Mouse (Mus musculus) ES-E14 (cell line): ENCODE measurements around the gene Nup88. TPM values are rescaled to one million over a fixed set of nuclear protein-coding genes. Genes with fewer than 3 reads are reported as not detected.

Source experiments
- DNase-seq: peaks from one replicate; pipeline ENCODE4 v3.0.0-alpha.2; 2013; ENCODE audit warnings: low read depth, low spot score
- H3K27ac ChIP-seq: 2 replicates; pipeline ENCODE4 v1.5.1; 2012; ENCODE audit warnings: low read depth, mild to moderate bottlenecking, low read length, moderate library complexity, mixed read lengths; ENCODE audit not compliant: poor library complexity, insufficient read depth, severe bottlenecking
- H3K36me3 ChIP-seq: 2 replicates; pipeline ENCODE4 v1.6.1; 2012; ENCODE audit warnings: mild to moderate bottlenecking, low read length, moderate library complexity, mixed read lengths; ENCODE audit not compliant: control insufficient read depth, poor library complexity, insufficient read depth, severe bottlenecking
- H3K4me1 ChIP-seq, 2 experiments: fragments of 150-350 bp in 1 of 2; sonication (generic) in 1 of 2; 2 replicates each; pipeline ENCODE4 v1.6.1; 2012; ENCODE audit warnings: low read length in 2 of 2, mild to moderate bottlenecking in 1 of 2, mixed read lengths in 1 of 2; ENCODE audit not compliant: control insufficient read depth in 2 of 2, insufficient read depth in 2 of 2, poor library complexity in 1 of 2
- H3K4me3 ChIP-seq, 2 experiments: fragments of 150-350 bp in 1 of 2; sonication (generic) in 1 of 2; 2 replicates each; pipeline ENCODE4 v1.5.1; 2012; ENCODE audit warnings: low read length in 2 of 2, low read depth in 1 of 2, mild to moderate bottlenecking in 1 of 2, mixed read lengths in 1 of 2; ENCODE audit not compliant: insufficient read depth in 1 of 2, poor library complexity in 1 of 2, severe bottlenecking in 1 of 2
- H3K9ac ChIP-seq: 2 replicates; pipeline ENCODE4 v1.6.1; 2012; ENCODE audit warnings: low read depth, mild to moderate bottlenecking, low read length, mixed read lengths; ENCODE audit not compliant: poor library complexity, insufficient read depth, severe bottlenecking
- H3K9me3 ChIP-seq: fragments of 150-350 bp; sonication (generic); 2 replicates; pipeline ENCODE4 v1.6.1; 2012; ENCODE audit warnings: low read depth, mild to moderate bottlenecking, low read length; ENCODE audit not compliant: control insufficient read depth, insufficient read depth
- CHD2 ChIP-seq: IDR thresholded peaks from 2 replicates; pipeline ENCODE4 v1.6.1; 2014; ENCODE audit warnings: mild to moderate bottlenecking, low read depth, low read length, inconsistent platforms
- HCFC1 ChIP-seq: IDR thresholded peaks from 2 replicates; pipeline ENCODE4 v1.6.1; 2012; ENCODE audit warnings: low read length, inconsistent platforms, borderline replicate concordance; ENCODE audit not compliant: insufficient read depth
- MAFK ChIP-seq: IDR thresholded peaks from 2 replicates; pipeline ENCODE4 v1.6.1; 2014; ENCODE audit warnings: mild to moderate bottlenecking, low read depth, low read length, inconsistent platforms; ENCODE audit not compliant: insufficient read depth
- ZC3H11A ChIP-seq: IDR thresholded peaks from 2 replicates; pipeline ENCODE4 v1.6.1; 2012; ENCODE audit warnings: low read depth, mild to moderate bottlenecking, inconsistent platforms, low read length, borderline replicate concordance
- ZNF384 ChIP-seq: IDR thresholded peaks from 2 replicates; pipeline ENCODE4 v1.6.1; 2012; ENCODE audit warnings: low read depth, low read length, inconsistent platforms
- in situ Hi-C, 2 experiments: fragments of 600-800 bp; cut with MboI; formaldehyde crosslinking; loops; one replicate each; pipeline ENCODE4 v1.15.1; 2025; ENCODE audit warnings: low sequenced_read_pairs in 2 of 2, inconsistent platforms in 1 of 2; ENCODE audit not compliant: unreplicated experiment in 2 of 2
- total RNA-seq: library from RNA; depleted of rRNA; stranded (reverse); fragments of 300-350 nt; gene quantifications from 2 replicates; pipeline ENCODE4 v1.2.3, GENCODE M21; 2012

Gene Nup88
- total RNA-seq, 1 experiment: 121 TPM

DNA sequence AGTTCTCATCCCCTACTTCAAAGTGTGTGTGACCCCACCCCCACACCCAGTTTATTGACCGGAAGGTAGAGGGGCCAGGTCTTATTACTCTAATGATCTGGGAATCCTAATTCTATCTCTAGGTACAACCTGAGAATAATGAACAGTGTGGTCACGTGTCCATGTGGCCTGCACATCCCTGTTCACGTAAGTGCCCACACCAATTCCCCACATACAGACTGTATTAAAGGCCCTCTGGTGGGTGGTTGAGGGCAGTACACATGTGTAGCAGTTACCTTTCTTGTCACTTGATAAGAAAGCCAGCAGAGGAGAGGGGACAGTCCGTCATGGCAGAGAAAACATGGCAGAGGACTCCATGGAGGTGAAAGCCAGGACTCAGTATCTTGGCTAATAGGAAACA lies 4.2 kb upstream of the Nup88 start:
- no peak overlapping the region for H3K4me3 ChIP-seq
- DNase-seq: no peak
- TF ChIP-seq ZNF384: no peak
- TF ChIP-seq MAFK: no peak
- TF ChIP-seq HCFC1: no peak
- no peak for TF ChIP-seq ZC3H11A
- no peak for TF ChIP-seq CHD2
- in situ Hi-C loops: no loop called here
- no peaks in the 10 kb centered on the region for H3K9me3 ChIP-seq
- no peaks in the 10 kb centered on the region for H3K4me1 ChIP-seq
- no peak overlapping the region for H3K27ac ChIP-seq
- peaks cover 29% of the 10 kb centered on the region for H3K36me3 ChIP-seq
- H3K9ac ChIP-seq: no peak overlapping the region

DNA sequence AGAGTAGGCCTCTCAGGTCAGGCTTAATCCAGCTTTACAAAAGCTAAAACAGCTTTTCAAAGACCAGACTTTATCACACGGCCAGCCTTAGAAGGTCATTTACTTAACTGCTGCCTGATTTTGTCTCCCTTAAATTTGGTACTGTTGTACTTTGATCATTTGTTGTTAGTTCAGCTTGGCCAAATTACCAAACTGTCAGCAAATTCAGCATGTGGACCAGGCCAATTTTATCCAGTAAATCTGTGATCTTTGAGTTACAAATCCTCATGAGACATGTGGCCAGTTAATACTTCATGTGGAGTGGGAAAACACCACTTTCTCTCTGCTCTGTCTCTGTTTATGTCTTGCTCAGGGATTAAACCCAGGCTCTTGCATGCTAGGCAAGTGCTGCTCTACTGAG lies 2.8 kb upstream of the Nup88 start:
- H3K4me3 ChIP-seq: no peak overlapping the region
- H3K9me3 ChIP-seq: no peaks in the 10 kb centered on the region
- H3K4me1 ChIP-seq: no peaks in the 10 kb centered on the region
- no peak overlapping the region for H3K27ac ChIP-seq
- peaks cover 17% of the 10 kb centered on the region for H3K36me3 ChIP-seq
- DNase-seq: no peak
- in situ Hi-C loops: no loop called here
- TF ChIP-seq ZC3H11A: no peak
- TF ChIP-seq ZNF384: no peak
- no peak for TF ChIP-seq HCFC1
- TF ChIP-seq MAFK: no peak
- no peak for TF ChIP-seq CHD2
- H3K9ac ChIP-seq: no peak overlapping the region

DNA sequence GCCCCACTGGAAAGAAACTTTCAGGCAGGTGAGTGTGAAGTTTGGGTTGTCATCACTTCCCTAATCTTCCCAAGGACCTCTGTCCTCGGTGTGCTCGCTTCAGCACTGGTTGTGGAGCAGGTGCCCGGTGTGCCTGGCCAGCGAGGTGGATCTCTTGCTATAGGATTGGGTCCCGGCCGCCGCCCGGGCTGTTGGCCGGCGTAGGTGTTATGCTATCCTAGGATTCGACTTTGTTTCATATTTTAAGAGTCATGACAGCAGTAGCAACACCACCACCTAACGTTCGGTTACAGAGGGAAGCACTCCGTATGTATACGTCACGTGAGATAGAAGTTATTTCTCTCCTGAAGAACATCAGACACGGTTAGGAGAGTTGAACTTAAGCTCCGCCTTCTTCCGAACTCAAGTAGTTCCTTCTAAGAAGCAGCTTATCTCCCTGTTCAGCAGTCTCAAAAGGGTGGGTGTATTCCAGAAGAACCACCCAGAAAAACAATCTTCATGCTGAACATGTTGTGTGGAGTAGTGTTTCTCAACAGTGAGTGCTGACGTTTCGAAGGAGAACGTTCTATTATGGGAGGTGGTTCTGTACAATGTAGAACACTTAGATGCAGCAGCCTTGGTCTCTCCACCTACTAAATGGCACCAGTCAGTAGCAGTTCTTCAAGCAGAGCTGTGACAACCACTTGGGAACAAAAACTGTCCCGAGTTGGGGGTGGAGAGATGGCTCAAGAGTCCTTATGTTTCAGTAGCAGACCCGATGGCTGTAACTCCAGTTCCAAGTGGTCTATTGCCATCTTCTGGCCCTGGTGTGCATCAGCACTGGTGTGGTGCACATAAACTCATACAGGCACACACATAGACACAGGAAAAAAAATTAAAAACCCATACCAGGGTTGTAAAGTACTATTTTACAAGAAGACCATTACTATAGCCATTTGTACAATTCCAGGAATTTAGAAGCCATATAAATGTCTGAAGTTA lies 1.1 kb upstream of the Nup88 start:
- peak overlapping the region; percentile 88 for H3K9ac ChIP-seq
- peaks cover 9% of the 10 kb centered on the region for H3K36me3 ChIP-seq
- H3K4me3 ChIP-seq: peak overlapping the region; percentile 94 to 97
- TF ChIP-seq HCFC1: 0 out of 2 replicates have a peak, but pooled peaks have one; percentile 15
- TF ChIP-seq ZNF384: 0 out of 2 replicates have a peak, but pooled peaks have one; percentile 24
- no peak for TF ChIP-seq CHD2
- H3K4me1 ChIP-seq: no peaks in the 10 kb centered on the region
- in situ Hi-C loops: no loop called here
- no peaks in the 10 kb centered on the region for H3K9me3 ChIP-seq
- no peak for DNase-seq
- H3K27ac ChIP-seq: peak overlapping the region; percentile 64; the same call in 1 of the 2 replicates

DNA sequence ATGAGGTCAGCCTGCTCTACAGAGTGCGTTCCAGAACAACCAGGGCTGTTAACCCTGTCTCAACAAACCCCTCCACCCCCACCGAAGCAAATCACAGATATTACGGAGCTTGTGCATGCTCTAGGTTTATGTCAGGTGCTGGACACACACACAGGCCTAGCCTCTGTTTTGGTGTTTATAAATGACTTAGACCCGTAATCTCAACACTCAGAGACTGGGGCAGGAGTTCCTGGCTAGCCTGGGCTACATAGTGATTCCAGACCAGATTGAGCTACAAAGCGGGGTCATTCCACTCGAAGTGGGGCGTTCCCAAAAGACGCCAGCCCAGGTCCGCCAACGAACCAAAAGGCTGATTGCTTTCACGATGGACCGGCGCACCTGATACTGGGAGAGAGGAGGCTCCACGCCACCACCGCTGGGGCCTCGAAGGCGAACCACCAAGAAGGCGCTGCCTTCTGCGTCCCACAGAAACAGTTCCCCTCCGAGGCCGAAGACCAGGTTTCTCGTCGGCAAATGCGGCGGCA lies 440 bp downstream of the Nup88 start:
- H3K4me1 ChIP-seq: peaks cover 0 to 3% of the 10 kb centered on the region in 2 experiments; a peak in 1 of 4 replicates
- H3K9ac ChIP-seq: peak overlapping the region; percentile 98
- peaks cover 7% of the 10 kb centered on the region for H3K36me3 ChIP-seq
- no peak for TF ChIP-seq ZC3H11A
- TF ChIP-seq CHD2: no peak
- no peak for TF ChIP-seq HCFC1
- TF ChIP-seq ZNF384: no peak
- no peak for TF ChIP-seq MAFK
- H3K27ac ChIP-seq: peak overlapping the region; percentile 68
- in situ Hi-C loops: no loop called here
- no peaks in the 10 kb centered on the region for H3K9me3 ChIP-seq
- peak overlapping the region; percentile 86 to 95 for H3K4me3 ChIP-seq
- DNase-seq: no peak
